Mouse (Mus musculus): Measurements from ENCODE around the gene Grap2. TPM values are rescaled to one million over a fixed set of nuclear protein-coding genes. Genes with fewer than 3 reads are reported as not detected.
A peak's percentile ranks its signal among the peaks of the same experiment; 100 is the strongest.

The Grap2 gene
- total RNA-seq, 1 experiment from 2014 or later = 108 TPM

DNA sequence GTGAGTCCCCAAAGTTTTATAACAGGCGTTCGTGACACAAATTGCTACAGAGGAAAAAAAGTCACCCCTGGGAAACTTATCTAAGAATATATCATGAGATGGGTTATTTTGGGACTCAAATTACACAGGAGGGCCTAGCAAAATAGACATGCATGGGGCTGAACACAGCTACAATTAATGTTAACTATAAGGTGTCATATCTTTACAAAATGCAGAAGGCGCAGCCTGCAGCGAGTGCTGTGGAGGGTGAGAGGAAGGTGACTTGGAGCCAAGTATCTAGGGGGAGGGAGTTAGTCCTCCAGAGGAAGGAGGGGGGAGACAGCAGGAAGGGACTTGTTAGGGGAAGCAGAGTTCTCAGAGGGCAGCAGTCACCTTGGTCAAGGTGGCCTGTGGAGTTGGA, 92.0 kb downstream of the Grap2 start:
- ATAC-seq (ENCODE audit: extremely low read depth, insufficient number of reproducible peaks, low FRiP score, poor library complexity, severe bottlenecking) = no peak

DNA sequence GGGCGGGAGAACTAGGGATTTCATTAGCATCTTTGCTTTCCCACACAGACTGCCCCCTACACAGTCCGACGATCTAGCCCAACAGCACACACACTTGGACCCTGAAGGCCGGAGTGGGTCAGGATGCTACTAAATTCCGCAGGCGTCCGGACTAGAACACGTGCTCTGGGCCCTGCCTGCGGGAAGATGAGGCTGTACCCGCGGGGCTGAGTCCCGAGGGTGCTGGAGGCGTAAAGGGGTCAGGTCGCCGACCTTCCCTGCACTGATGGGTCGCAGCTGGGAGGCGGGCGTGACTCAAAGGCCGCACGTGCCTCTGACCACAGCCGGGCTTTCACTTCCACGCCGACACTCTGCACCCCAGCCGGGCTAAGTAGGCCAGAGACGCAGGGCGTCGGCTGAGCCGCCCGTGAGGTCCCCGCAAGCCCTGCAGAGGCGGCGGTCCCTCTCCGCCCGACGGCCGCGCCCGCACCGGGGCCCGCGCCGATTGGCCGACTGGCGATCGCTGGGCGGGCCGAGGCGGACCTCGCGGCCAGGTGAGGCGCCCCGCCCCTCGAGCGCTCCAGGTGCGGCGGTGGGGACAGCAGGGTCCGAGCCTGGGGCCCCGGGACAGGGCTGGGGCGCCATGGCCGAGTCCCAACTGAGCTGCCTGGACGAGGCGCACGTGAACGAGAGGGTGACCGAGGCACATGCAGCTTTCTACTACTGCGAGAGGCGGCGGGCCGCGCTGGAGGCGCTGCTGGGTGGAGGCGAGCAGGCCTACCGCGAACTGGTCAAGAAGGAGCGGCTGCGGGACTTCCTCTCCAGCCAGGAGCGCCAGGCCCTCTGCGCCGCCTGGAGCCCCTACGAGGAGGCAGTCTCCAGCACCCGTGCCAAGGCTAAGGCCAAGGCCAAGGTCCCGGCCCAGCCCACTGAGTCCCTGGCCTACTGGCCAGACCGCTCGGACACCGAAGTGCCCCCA, 99.2 kb downstream of the Grap2 start, which contains the start of gene Fam83f:
Gene Fam83f, plus strand, starts transcription at position 553 of the 958 bp plus-strand sequence.
- ATAC-seq (ENCODE audit: extremely low read depth, insufficient number of reproducible peaks, low FRiP score, poor library complexity, severe bottlenecking) = peak; percentile 65

DNA sequence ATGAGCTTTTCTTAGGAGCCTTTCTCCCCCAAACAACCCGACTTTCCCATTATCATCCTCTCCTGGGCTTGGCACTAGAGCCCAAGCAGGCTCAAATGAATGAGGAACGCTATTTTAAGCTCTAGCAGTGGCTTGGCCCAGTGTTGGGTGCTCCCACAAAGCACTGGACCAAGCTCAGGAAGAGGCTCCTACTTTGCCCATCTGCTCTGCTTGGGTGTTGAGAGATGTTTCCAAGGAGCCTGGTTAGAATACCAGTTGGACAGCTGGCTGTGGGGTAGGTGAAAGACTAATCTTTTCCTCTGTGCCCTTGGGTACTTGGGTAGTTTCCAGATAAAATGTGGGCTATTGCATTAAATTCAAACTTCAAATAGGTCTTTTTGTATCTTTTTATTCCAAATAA, 100.4 kb downstream of the Grap2 start:
- ATAC-seq (ENCODE audit: extremely low read depth, insufficient number of reproducible peaks, low FRiP score, poor library complexity, severe bottlenecking) = no peak

- no peak for ATAC-seq (ENCODE audit: extremely low read depth, insufficient number of reproducible peaks, low FRiP score, poor library complexity, severe bottlenecking)
Observed at GRCm38 (mm10) chr15:80673337-80674095, 101.1 kb downstream of the Grap2 start.

- ATAC-seq (ENCODE audit: extremely low read depth, insufficient number of reproducible peaks, low FRiP score, poor library complexity, severe bottlenecking) = no peak
Observed at GRCm38 (mm10) chr15:80674700-80675099, 102.3 kb downstream of the Grap2 start.

GRCm38 (mm10) chr15:80679515-80680215, 107.3 kb downstream of the Grap2 start:
- ATAC-seq (ENCODE audit: extremely low read depth, insufficient number of reproducible peaks, low FRiP score, poor library complexity, severe bottlenecking) = no peak

- no peak for ATAC-seq (ENCODE audit: extremely low read depth, insufficient number of reproducible peaks, low FRiP score, poor library complexity, severe bottlenecking)
Observed at GRCm38 (mm10) chr15:80680347-80681030, 108.1 kb downstream of the Grap2 start.

DNA sequence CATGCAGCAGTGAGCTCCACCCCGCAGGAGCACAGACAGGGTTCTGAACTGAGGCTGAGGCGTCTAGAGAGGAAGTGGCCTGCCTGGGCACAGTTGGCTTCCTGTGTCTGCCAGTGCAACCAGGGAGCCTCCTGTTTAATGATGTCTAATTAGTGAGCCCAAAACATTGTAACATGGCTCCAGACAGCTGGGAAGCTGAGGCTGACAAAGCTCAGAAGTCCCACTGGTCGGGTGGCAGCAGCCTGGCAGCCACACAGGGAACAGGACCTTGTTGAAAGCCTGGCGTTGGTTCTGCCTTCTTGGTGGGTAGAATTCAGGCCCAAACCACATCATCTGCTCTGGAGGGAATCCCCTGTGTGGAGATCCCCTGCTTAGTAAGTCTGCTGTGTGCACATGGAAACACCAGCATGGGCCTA, 109.1 kb downstream of the Grap2 start:
- ATAC-seq (ENCODE audit: extremely low read depth, insufficient number of reproducible peaks, low FRiP score, poor library complexity, severe bottlenecking) = peak; percentile 57

- no peak for ATAC-seq (ENCODE audit: extremely low read depth, insufficient number of reproducible peaks, low FRiP score, poor library complexity, severe bottlenecking)
Observed at GRCm38 (mm10) chr15:80682343-80682742, 109.9 kb downstream of the Grap2 start.

GRCm38 (mm10) chr15:80683151-80683550, 110.8 kb downstream of the Grap2 start:
- ATAC-seq (ENCODE audit: extremely low read depth, insufficient number of reproducible peaks, low FRiP score, poor library complexity, severe bottlenecking) = no peak

DNA sequence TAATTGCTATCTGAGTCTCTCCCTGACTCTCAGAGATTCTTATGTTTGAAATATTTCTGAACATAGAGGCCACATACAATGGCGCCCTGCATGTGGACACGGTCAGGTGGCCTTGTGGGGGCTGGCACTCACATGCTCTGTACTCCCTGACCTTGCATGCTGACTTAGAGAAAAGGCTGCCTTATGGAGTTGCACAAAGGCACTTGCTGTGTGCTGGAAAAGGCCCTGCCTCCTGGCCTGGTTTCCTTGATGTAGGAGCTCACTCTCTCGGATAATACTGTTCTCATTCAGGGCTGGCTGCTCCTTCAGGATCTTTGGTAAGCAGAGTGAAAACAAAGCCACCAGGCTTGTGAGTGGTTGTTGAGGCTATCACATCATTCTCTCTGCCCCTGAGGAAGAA, 111.6 kb downstream of the Grap2 start:
- no peak for ATAC-seq (ENCODE audit: extremely low read depth, insufficient number of reproducible peaks, low FRiP score, poor library complexity, severe bottlenecking)

GRCm38 (mm10) chr15:80684786-80685602, 112.6 kb downstream of the Grap2 start:
- ATAC-seq (ENCODE audit: extremely low read depth, insufficient number of reproducible peaks, low FRiP score, poor library complexity, severe bottlenecking) = no peak

GRCm38 (mm10) chr15:80685603-80685895, 113.2 kb downstream of the Grap2 start:
- no peak for ATAC-seq (ENCODE audit: extremely low read depth, insufficient number of reproducible peaks, low FRiP score, poor library complexity, severe bottlenecking)

GRCm38 (mm10) chr15:80688536-80688935, 116.1 kb downstream of the Grap2 start:
- ATAC-seq (ENCODE audit: extremely low read depth, insufficient number of reproducible peaks, low FRiP score, poor library complexity, severe bottlenecking) = no peak

GRCm38 (mm10) chr15:80693492-80693891, 121.1 kb downstream of the Grap2 start:
- no peak for ATAC-seq (ENCODE audit: extremely low read depth, insufficient number of reproducible peaks, low FRiP score, poor library complexity, severe bottlenecking)

GRCm38 (mm10) chr15:80694125-80694910, 121.9 kb downstream of the Grap2 start:
- peak; percentile 43 for ATAC-seq (ENCODE audit: extremely low read depth, insufficient number of reproducible peaks, low FRiP score, poor library complexity, severe bottlenecking)

GRCm38 (mm10) chr15:80697564-80697963, 125.2 kb downstream of the Grap2 start:
- ATAC-seq (ENCODE audit: extremely low read depth, insufficient number of reproducible peaks, low FRiP score, poor library complexity, severe bottlenecking) = peak; percentile 47
